Mouse (Mus musculus): ENCODE measurements around the gene Nmrk2. TPM values are rescaled to one million over a fixed set of nuclear protein-coding genes. Genes with fewer than 3 reads are reported as not detected.

Gene Nmrk2
- total and polyA plus RNA-seq, 3 experiments: not detected

- peaks cover 34 to 56% of the 10 kb centered on the region in 2 experiments for H3K4me1 ChIP-seq (ENCODE audit: control insufficient read depth in 1 of 2, insufficient read depth in 2 of 2)
- TF ChIP-seq USF2 (conservative IDR thresholded peaks at IDR 0.05; ENCODE audit: low read depth, low read length) (no peak), CHD1 (IDR thresholded peaks at IDR 0.05; ENCODE audit: low read depth, low read length) (no peak), E2F4 (IDR thresholded peaks at IDR 0.05; ENCODE audit: insufficient replicate concordance, low read depth, low read length) (no peak), KAT2A (IDR thresholded peaks at IDR 0.05; ENCODE audit: insufficient replicate concordance, low read length) (no peak), MYC (IDR thresholded peaks at IDR 0.05; ENCODE audit: low read depth, low read length) (no peak), NRF1 (IDR thresholded peaks at IDR 0.05; ENCODE audit: low read depth, low read length) (no peak), ZMIZ1 (IDR thresholded peaks at IDR 0.05; ENCODE audit: low read depth, low read length) (no peak), ETS1 (conservative IDR thresholded peaks at IDR 0.05; ENCODE audit: low read depth, low read length) (no peak), ZNF384 (IDR thresholded peaks at IDR 0.05; ENCODE audit: low read depth, low read length) (no peak), NELFE (IDR thresholded peaks at IDR 0.05; ENCODE audit: low read depth, low read length) (no peak)
- peaks cover 3% of the 10 kb centered on the region for H3K27me3 ChIP-seq (replicated peaks)
- in situ Hi-C loops (cut with MboI; ENCODE audit: low pct_ligation_motif_present, low pct_unique_long_range_greater_than_20kb, low sequenced_read_pairs) (loop anchor here (5.0 kb wide), 1 partner anchor 37 kb away; no protein-coding TSS in a partner anchor), dilution Hi-C loops (cut with MboI; ENCODE audit: extremely low pct_ligation_motif_present, extremely low pct_unique_long_range_greater_than_20kb, low sequenced_read_pairs) (no loop called here)
- H3K36me3 ChIP-seq (replicated peaks in 1 of 2; ENCODE audit: control insufficient read depth in 1 of 2, insufficient read depth in 1 of 2, low read length in 1 of 2): no peaks in the 10 kb centered on the region
- no peak overlapping the region for H3K4me2 ChIP-seq (ENCODE audit: insufficient read depth, low read depth, poor library complexity, severe bottlenecking)
- H3K9ac ChIP-seq (ENCODE audit: insufficient read depth, low read depth): no peak overlapping the region
- no peak overlapping the region for H3K4me3 ChIP-seq (replicated peaks in 1 of 3; ENCODE audit: low read depth in 2 of 3, low read length in 2 of 3, poor library complexity in 1 of 3)
- H3K27ac ChIP-seq (ENCODE audit: insufficient read depth, low read depth): no peak overlapping the region
- no peaks in the 10 kb centered on the region for H3K79me2 ChIP-seq (replicated peaks; ENCODE audit: control insufficient read depth, extremely low read depth, insufficient read depth, poor library complexity, severe bottlenecking)
- no peak for DNase-seq (ENCODE audit: extremely low read depth)
- H3K9me3 ChIP-seq (replicated peaks; ENCODE audit: low read length): peaks cover 10% of the 10 kb centered on the region
These were observed 1.1 kb downstream of the Nmrk2 start for GRCm38 (mm10) chr10:81200605-81201287.

DNA sequence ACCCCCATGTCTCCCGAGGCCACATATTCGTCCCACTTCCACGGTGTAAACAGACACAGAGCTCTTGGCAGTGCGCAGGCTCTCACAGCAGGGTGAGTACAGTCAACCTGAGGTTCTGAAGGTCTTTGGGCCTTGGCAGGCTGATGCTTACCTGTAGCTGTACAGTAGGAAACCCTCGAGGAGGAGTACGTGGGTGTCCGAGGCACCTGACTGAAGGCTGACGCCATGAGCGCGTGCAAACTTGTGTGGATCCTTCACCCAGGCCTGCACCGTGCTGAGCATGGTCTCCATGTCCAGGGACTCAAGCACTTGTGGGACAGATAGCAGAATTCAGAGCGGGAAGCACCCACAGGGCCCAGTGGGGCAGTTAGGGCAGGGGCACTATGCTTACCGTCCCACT lies 1.7 kb downstream of the Nmrk2 start:
- Histone ChIP-seq H3K27me3 (replicated peaks) (peaks cover 3% of the 10 kb centered on the region), H3K27ac (ENCODE audit: insufficient read depth, low read depth) (no peak overlapping the region), H3K79me2 (replicated peaks; ENCODE audit: control insufficient read depth, extremely low read depth, insufficient read depth, poor library complexity, severe bottlenecking) (no peaks in the 10 kb centered on the region), H3K4me2 (ENCODE audit: insufficient read depth, low read depth, poor library complexity, severe bottlenecking) (no peak overlapping the region), H3K4me1 (ENCODE audit: control insufficient read depth in 1 of 2, insufficient read depth in 2 of 2) (peaks cover 36 to 56% of the 10 kb centered on the region in 2 experiments), H3K9me3 (replicated peaks; ENCODE audit: low read length) (peaks cover 9% of the 10 kb centered on the region), H3K9ac (ENCODE audit: insufficient read depth, low read depth) (no peak overlapping the region), H3K36me3 (replicated peaks in 1 of 2; ENCODE audit: control insufficient read depth in 1 of 2, insufficient read depth in 1 of 2, low read length in 1 of 2) (no peaks in the 10 kb centered on the region), H3K4me3 (replicated peaks in 1 of 3; ENCODE audit: low read depth in 2 of 3, low read length in 2 of 3, poor library complexity in 1 of 3) (no peak overlapping the region)
- in situ Hi-C loops (cut with MboI; ENCODE audit: low pct_ligation_motif_present, low pct_unique_long_range_greater_than_20kb, low sequenced_read_pairs): loop anchor here (5.0 kb wide), 1 partner anchor 37 kb away; no protein-coding TSS in a partner anchor
- dilution Hi-C loops (cut with MboI; ENCODE audit: extremely low pct_ligation_motif_present, extremely low pct_unique_long_range_greater_than_20kb, low sequenced_read_pairs): no loop called here
- no peak for TF ChIP-seq IRF4 (IDR thresholded peaks at IDR 0.05; ENCODE audit: low read depth, low read length)
- TF ChIP-seq BHLHE40 (IDR thresholded peaks at IDR 0.05; ENCODE audit: low read depth, low read length): no peak
- TF ChIP-seq CHD2 (IDR thresholded peaks at IDR 0.05; ENCODE audit: low read length): no peak
- TF ChIP-seq MAFK (IDR thresholded peaks at IDR 0.05; ENCODE audit: insufficient replicate concordance, low read length): no peak
- no peak for TF ChIP-seq RAD21 (IDR thresholded peaks at IDR 0.05; ENCODE audit: low read depth, low read length)
- TF ChIP-seq JUN (IDR thresholded peaks at IDR 0.05; ENCODE audit: insufficient read depth, low read depth, low read length): no peak
- no peak for DNase-seq (ENCODE audit: extremely low read depth)
